Mouse (Mus musculus): ENCODE data around the gene Ccdc137. TPM values are rescaled to one million over a fixed set of nuclear protein-coding genes. Genes with fewer than 3 reads are reported as not detected.

Gene Ccdc137
- polyA plus RNA-seq, 1 experiment from 2014 or later = 47.8 TPM

DNA sequence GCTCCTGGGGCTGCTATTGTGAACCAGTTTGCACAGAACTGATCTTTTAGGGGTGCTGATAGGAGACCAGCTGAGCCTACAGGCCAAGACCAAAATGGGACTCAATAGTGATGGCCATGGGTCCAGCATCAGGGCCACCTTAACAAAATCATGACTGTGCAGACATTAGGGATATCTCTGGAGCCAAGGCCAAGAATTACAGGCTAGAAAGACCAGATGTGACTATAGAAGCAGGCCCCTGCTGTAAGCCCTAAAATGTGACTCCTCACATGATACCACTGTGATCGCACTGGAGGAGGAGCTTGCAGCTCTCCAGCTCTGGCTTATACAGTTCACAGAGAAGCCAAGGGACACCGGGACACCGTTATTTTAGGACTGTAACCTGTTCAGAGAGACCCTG, 15.6 kb upstream of the Ccdc137 start, which contains the start of gene Tspan10:
Tspan10 (plus strand) TSS at position 301 of the 400 bp plus-strand sequence.
- Histone ChIP-seq H3K9me3 (no peaks in the 10 kb centered on the region), H3K4me2 (no peak within 1 kb of the TSS), H3K4me3 (replicated peaks) (no peak within 1 kb of the TSS), H3K4me1 (replicated peaks) (no peaks in the 10 kb centered on the region; the same call in 1 of the 2 replicates), H3K27me3 (no peaks in the 10 kb centered on the region), H3K27ac (no peak within 1 kb of the TSS), H3K9ac (replicated peaks) (no peak within 1 kb of the TSS), H3K36me3 (no peaks in the 10 kb centered on the region)
- no peak for ATAC-seq (ENCODE audit: insufficient number of reproducible peaks, insufficient read depth, low FRiP score, low TSS enrichment, low read depth)
- WGBS = 90% methylated on average over 3 of the region's 3 CpGs

DNA sequence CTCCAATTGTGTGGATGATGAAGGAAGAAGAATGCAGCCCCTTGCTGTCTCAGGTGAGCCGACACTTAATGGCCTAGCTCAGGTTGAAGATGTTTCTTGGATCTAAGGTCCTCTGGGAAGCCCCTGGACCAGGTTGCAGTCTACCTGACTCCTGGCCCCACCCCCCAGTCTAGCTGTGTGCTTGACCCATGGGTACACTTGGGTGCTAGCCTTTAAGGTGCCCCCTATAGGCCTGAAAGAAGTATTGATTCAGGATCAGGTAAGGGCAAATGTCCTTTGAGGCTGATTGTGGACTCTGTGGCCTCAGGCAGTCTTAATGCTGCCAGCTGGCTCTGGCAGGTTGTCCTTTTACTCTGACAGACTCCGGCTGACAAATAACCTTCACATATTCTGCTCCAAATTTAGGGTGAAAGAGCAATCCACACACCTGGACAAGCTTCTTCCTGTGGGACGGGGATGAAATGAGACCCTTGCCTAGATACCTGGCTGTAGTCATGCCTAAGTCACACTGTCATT, 15.1 kb upstream of the Ccdc137 start:
- H3K9me3 ChIP-seq = no peaks in the 10 kb centered on the region
- no peak overlapping the region for H3K9ac ChIP-seq (replicated peaks)
- no peaks in the 10 kb centered on the region; the same call in 1 of the 2 replicates for H3K4me1 ChIP-seq (replicated peaks)
- 81% methylated on average over 3 of the region's 3 CpGs for WGBS
- H3K4me3 ChIP-seq (replicated peaks) = no peak overlapping the region
- ATAC-seq (ENCODE audit: insufficient number of reproducible peaks, insufficient read depth, low FRiP score, low TSS enrichment, low read depth) = no peak
- H3K36me3 ChIP-seq = no peaks in the 10 kb centered on the region
- no peaks in the 10 kb centered on the region for H3K27me3 ChIP-seq
- no peak overlapping the region for H3K4me2 ChIP-seq
- no peak overlapping the region for H3K27ac ChIP-seq

DNA sequence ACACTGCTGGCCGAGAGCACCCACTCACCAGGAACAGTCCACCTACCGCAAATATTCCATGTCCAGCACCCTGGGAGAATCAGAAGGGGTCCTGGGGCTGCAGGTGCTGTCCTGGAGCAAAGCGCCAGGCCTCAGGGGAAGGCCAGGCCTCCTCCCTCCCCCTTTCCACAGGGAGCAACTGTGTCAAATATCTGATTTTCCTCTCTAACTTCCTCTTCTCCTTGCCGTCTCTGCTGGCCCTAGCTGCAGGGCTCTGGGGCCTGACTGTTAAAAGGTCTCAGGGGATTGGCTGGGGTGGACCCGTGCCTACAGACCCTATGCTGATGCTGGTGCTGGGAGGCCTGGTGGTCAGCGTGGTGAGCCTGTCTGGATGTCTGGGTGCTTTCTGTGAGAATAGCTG, 13.8 kb upstream of the Ccdc137 start:
- ATAC-seq (ENCODE audit: insufficient number of reproducible peaks, insufficient read depth, low FRiP score, low TSS enrichment, low read depth) = no peak
- Histone ChIP-seq H3K9me3 (no peaks in the 10 kb centered on the region), H3K27me3 (no peaks in the 10 kb centered on the region), H3K4me2 (no peak overlapping the region), H3K9ac (replicated peaks) (0 out of 2 replicates have a peak overlapping the region, but pooled peaks have one; percentile 27), H3K27ac (no peak overlapping the region), H3K36me3 (no peaks in the 10 kb centered on the region), H3K4me1 (replicated peaks) (no peaks in the 10 kb centered on the region; the same call in 1 of the 2 replicates), H3K4me3 (replicated peaks) (no peak overlapping the region)
- 66% methylated on average over 6 of the region's 6 CpGs for WGBS

DNA sequence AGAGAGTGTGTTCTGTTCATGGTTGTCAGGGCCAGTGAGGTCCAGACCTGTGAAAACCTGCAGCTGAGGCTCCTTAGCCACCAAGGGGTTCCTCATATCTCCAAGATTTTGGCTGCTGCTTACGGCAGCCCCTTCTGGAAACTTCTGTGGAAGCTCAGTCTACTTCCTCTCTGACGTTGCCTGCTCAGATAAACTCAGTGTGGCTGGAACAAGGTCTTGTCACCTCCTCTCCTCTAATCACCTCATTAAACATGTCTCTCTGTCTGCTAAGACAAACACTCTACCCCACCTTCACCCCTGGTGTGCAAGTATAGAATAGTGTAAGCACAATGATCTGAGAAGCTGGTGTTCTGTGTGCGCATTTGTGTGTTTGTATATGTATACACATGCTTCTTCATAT, 12.4 kb upstream of the Ccdc137 start:
- no peak overlapping the region for H3K4me2 ChIP-seq
- H3K4me3 ChIP-seq (replicated peaks) = no peak overlapping the region
- ATAC-seq (ENCODE audit: insufficient number of reproducible peaks, insufficient read depth, low FRiP score, low TSS enrichment, low read depth) = no peak
- no peaks in the 10 kb centered on the region for H3K9me3 ChIP-seq
- WGBS = 71% methylated on average over 3 of the region's 3 CpGs
- H3K36me3 ChIP-seq = no peaks in the 10 kb centered on the region
- H3K27ac ChIP-seq = no peak overlapping the region
- no peaks in the 10 kb centered on the region for H3K27me3 ChIP-seq
- no peak overlapping the region for H3K9ac ChIP-seq (replicated peaks)
- H3K4me1 ChIP-seq (replicated peaks) = no peaks in the 10 kb centered on the region; the same call in 1 of the 2 replicates

DNA sequence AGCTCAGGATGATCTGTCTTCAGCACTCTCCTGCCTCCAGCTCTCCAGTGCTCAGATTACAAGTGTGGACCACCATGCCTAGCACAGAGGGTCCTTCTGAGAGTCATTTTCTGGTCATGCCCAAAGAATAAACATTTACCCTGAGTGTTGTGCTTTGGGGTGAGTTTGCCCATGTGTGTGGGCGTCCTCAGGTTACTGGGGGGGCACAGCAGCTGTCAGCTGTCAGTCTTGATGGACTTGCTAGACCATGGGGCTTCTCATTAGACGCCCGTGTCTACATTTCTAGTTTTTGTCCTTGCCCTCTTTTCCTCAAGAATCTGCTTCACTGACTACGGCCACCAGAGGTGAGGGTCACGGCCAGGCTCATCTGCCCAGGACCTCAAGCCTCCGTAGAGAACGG, 10.7 kb upstream of the Ccdc137 start:
- 81% methylated on average over 7 of the region's 7 CpGs for WGBS
- no peaks in the 10 kb centered on the region for H3K36me3 ChIP-seq
- no peak overlapping the region for H3K4me2 ChIP-seq
- no peak overlapping the region for H3K9ac ChIP-seq (replicated peaks)
- ATAC-seq (ENCODE audit: insufficient number of reproducible peaks, insufficient read depth, low FRiP score, low TSS enrichment, low read depth) = no peak
- no peaks in the 10 kb centered on the region for H3K9me3 ChIP-seq
- H3K27me3 ChIP-seq = no peaks in the 10 kb centered on the region
- H3K27ac ChIP-seq = no peak overlapping the region
- no peaks in the 10 kb centered on the region; the same call in 1 of the 2 replicates for H3K4me1 ChIP-seq (replicated peaks)
- H3K4me3 ChIP-seq (replicated peaks) = no peak overlapping the region

DNA sequence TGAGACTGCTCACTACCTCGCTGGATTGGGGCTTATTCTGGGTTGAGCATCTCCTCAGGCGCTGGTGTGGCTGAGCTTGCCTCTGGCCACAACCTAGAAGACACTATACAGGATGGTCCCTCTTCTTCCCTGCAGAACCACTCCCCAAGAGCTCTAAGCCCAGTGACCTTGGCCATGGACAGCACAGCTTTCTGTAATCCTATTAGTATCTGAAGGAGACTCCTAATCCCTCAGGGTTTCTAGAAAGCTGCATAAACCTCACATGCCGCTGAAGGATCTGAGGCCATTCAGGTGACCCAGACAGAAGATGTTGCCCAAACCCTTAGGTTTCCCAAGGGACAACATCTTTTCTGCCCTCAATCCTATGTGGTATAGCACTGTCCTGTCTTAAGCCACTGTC, 5.7 kb upstream of the Ccdc137 start:
- Histone ChIP-seq H3K9ac (replicated peaks) (no peak overlapping the region), H3K27ac (no peak overlapping the region), H3K36me3 (peaks cover 4% of the 10 kb centered on the region; the same call in 1 of the 2 replicates), H3K27me3 (no peaks in the 10 kb centered on the region), H3K4me1 (replicated peaks) (peaks cover 4% of the 10 kb centered on the region), H3K4me3 (replicated peaks) (no peak overlapping the region), H3K4me2 (no peak overlapping the region), H3K9me3 (no peaks in the 10 kb centered on the region)
- no peak for ATAC-seq (ENCODE audit: insufficient number of reproducible peaks, insufficient read depth, low FRiP score, low TSS enrichment, low read depth)
- 70% methylated on average over 3 of the region's 3 CpGs for WGBS

DNA sequence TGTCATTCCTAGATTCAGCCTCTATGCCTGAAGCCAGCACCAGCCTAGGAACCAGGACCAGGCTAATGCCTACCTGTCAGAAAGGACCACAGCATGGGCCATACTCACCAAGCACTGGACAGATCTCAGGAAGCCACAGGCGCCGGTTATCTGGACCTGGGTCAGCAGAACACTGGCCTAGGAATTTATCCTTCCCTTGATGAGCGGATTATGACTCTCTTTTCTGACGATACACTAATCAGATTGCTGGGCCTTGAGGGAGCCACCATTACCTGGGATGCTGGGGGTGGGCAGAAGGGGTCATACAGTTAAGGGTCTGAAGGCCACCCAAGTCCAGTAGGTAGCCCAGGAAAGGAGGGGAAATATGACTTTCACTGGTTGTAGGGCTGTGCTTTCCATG, 4.6 kb upstream of the Ccdc137 start, which contains the start of gene Pde6g:
Pde6g (minus strand) TSS at position 195 of the 400 bp plus-strand sequence.
- H3K9ac ChIP-seq (replicated peaks) = no peak within 1 kb of the TSS
- 85% methylated on average over 4 of the region's 4 CpGs for WGBS
- no peak for ATAC-seq (ENCODE audit: insufficient number of reproducible peaks, insufficient read depth, low FRiP score, low TSS enrichment, low read depth)

DNA sequence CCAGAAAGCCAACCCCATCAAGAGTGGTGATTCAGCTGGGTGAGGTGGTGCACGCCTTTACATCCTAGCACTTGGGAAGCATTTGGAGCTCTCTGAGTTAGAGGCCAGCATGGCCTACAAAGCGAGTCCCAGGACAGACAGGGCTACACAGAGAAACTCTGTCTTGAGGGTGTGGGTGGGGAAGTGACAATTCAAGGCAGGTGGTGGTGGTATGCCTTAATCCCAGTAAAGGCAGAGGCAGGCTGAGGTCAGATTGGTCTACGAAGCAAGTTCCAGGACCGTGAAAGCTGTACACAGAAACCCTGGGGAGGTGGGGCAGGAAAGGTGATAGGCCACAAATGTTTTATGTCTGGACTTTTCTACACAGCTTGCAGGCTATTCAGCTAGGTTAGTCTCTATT, 3.0 kb upstream of the Ccdc137 start:
- Histone ChIP-seq H3K36me3 (peaks cover 13% of the 10 kb centered on the region; the same call in 1 of the 2 replicates), H3K4me3 (replicated peaks) (no peak overlapping the region), H3K27ac (no peak overlapping the region), H3K4me1 (replicated peaks) (peaks cover 15% of the 10 kb centered on the region), H3K4me2 (no peak overlapping the region), H3K9ac (replicated peaks) (no peak overlapping the region), H3K27me3 (no peaks in the 10 kb centered on the region), H3K9me3 (no peaks in the 10 kb centered on the region)
- WGBS = 87% methylated on average over 4 of the region's 4 CpGs
- no peak for ATAC-seq (ENCODE audit: insufficient number of reproducible peaks, insufficient read depth, low FRiP score, low TSS enrichment, low read depth)

More for the DNA sequence above, 4.6 kb upstream of the Ccdc137 start, which contains the start of gene Pde6g:
- no peaks in the 10 kb centered on the region for H3K27me3 ChIP-seq
- no peak within 1 kb of the TSS for H3K27ac ChIP-seq
- H3K9me3 ChIP-seq = no peaks in the 10 kb centered on the region
- peaks cover 4% of the 10 kb centered on the region; the same call in 1 of the 2 replicates for H3K36me3 ChIP-seq
- H3K4me1 ChIP-seq (replicated peaks) = peaks cover 4% of the 10 kb centered on the region
- H3K4me2 ChIP-seq = no peak within 1 kb of the TSS
- no peak within 1 kb of the TSS for H3K4me3 ChIP-seq (replicated peaks)

DNA sequence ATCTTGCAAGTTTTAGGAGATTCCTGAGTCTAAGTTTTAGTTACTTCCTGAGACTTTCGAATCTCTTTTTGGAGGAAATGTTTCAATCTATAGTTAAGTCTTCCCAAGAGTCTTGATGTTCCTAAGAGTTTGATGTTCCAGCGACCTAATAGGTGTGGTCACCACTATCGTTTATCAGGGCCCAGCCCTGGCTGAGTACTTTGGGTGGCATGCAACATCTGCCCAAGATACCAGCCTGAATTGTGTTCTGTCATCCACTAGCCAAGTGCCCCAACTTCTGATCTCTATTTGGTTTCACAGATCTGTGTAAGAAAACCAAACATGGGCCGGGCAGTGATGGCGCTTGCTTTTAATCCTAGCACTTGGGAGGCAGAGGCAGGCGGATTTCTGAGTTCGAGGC, 2.5 kb upstream of the Ccdc137 start:
- 93% methylated on average over 7 of the region's 7 CpGs for WGBS
- Histone ChIP-seq H3K36me3 (peaks cover 17% of the 10 kb centered on the region; the same call in 1 of the 2 replicates), H3K27me3 (no peaks in the 10 kb centered on the region), H3K4me2 (no peak overlapping the region), H3K4me1 (replicated peaks) (peaks cover 15% of the 10 kb centered on the region), H3K27ac (no peak overlapping the region), H3K9ac (replicated peaks) (no peak overlapping the region), H3K9me3 (no peaks in the 10 kb centered on the region), H3K4me3 (replicated peaks) (no peak overlapping the region)
- no peak for ATAC-seq (ENCODE audit: insufficient number of reproducible peaks, insufficient read depth, low FRiP score, low TSS enrichment, low read depth)

DNA sequence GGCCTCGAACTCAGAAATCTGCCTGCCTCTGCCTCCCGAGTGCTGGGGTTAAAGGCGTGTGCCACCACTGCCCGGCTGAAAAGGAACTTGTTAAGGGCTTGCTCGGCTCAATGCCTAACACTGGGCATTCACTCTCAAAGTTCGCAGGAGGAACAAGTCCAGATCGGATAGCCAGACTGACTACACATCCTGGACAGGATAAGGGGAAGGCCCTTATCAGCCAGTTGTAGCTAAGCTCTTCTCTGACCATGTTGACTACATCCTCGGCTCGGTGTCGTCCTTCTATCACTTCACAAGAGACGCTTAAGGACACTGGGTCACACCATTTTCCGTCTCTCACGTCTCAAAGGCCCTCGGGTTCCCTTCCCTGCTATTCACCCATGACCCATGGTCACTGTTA, 545 bp upstream of the Ccdc137 start:
- Histone ChIP-seq H3K27ac (peak overlapping the region; percentile 86), H3K4me3 (replicated peaks) (peak overlapping the region; percentile 94), H3K27me3 (no peaks in the 10 kb centered on the region), H3K4me2 (peak overlapping the region; percentile 88), H3K9ac (replicated peaks) (peak overlapping the region; percentile 97), H3K36me3 (peaks cover 36% of the 10 kb centered on the region), H3K9me3 (no peaks in the 10 kb centered on the region), H3K4me1 (replicated peaks) (peaks cover 15% of the 10 kb centered on the region)
- 35% methylated on average over 14 of the region's 14 CpGs for WGBS
- ATAC-seq (ENCODE audit: insufficient number of reproducible peaks, insufficient read depth, low FRiP score, low TSS enrichment, low read depth) = no peak

DNA sequence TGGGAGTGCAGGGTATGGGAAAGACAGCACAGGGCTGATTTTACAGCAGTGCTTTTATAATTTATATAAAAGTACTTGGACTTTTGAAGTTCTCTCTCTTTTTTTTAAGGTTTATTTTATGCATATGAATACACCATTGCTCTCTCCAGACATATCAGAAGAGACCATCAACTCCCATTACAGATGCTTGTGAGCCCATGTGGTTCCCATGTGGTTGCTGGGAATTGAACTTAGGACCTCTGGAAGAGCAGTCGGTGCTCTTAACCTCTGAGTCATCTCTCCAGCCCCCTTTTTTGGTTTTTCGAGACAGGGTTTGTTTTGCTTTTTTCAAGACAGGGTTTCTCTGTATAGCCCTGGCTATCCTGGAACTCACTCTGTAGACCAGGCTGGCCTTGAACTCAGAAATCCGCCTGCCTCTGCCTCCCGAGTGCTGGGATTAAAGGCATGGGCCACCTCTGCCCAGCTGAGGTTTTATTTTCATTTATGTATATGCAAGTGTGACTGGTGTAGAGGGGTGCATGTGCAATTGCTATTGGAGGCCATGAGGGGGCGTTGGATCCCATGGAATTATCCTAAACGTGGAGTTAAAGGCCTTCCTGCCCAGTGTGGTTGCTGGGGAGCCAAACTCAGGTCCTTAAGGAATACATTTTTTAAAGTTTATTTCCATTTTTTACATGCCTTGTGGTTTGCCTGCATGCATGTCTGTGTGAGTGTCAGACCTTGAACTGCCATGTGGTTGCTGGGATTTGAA, 1.1 kb downstream of the Ccdc137 start:
- Histone ChIP-seq H3K27ac (no peak overlapping the region), H3K27me3 (no peaks in the 10 kb centered on the region), H3K36me3 (peaks cover 52% of the 10 kb centered on the region), H3K4me3 (replicated peaks) (peak overlapping the region; percentile 94), H3K9me3 (no peaks in the 10 kb centered on the region), H3K9ac (replicated peaks) (peak overlapping the region; percentile 97), H3K4me2 (peak overlapping the region; percentile 88), H3K4me1 (replicated peaks) (peaks cover 15% of the 10 kb centered on the region)
- WGBS = 72% methylated on average over 6 of the region's 6 CpGs
- ATAC-seq (ENCODE audit: insufficient number of reproducible peaks, insufficient read depth, low FRiP score, low TSS enrichment, low read depth) = no peak
